In genomic region chr4:28809703-28810102, GRCm38 (mm10) we compare ENCODE assay signal across 24 mouse cellular contexts.
"Had no signal": no experiment of that assay in that cellular context is flagged by ENCODE, and none has a peak within 500 bp of the region (broad histone marks: within the 10 kb centered on the region; RNA-seq: fewer than 3 reads in every experiment).

No protein-coding gene starts in this region.

- H3K36me3 ChIP-seq: heart, embryonic 13.5 days; heart, embryonic 15.5 days; hindbrain, embryonic 13.5 days; hindbrain, embryonic 15.5 days; intestine, embryonic 15.5 days; limb, embryonic 10.5 days; limb, embryonic 12.5 days; liver, embryonic 13.5 days had no signal

- H3K4me2 ChIP-seq: heart, embryonic 11.5 days; heart, embryonic 13.5 days; heart, embryonic 15.5 days; hindbrain, embryonic 13.5 days; hindbrain, embryonic 15.5 days; intestine, embryonic 15.5 days; limb, embryonic 12.5 days; liver, embryonic 11.5 days; liver, embryonic 13.5 days had no signal

- H3K4me3 ChIP-seq: heart, adult 2 months; heart, embryonic 13.5 days; heart, embryonic 15.5 days; hindbrain, embryonic 13.5 days; hindbrain, embryonic 15.5 days; intestine, embryonic 15.5 days; layer of hippocampus, adult 2 months; left cerebral cortex, adult 2 months; limb, embryonic 10.5 days; limb, embryonic 12.5 days; liver, embryonic 13.5 days had no signal

- DNase-seq: gastrocnemius, postnatal 14 days; gastrocnemius, postnatal 36 days; heart, adult 11 months; heart, adult 2 months; heart, postnatal 14 days; heart, postnatal 36 days; kidney, adult 18-20 months; kidney, adult 8-10 months; kidney, postnatal 10 days; kidney, postnatal 25 days; kidney, postnatal 4 days; liver; liver, embryonic 13.5 days had no signal

- H3K27me3 ChIP-seq: heart, embryonic 13.5 days; heart, embryonic 15.5 days; hindbrain, embryonic 13.5 days; hindbrain, embryonic 15.5 days; intestine, embryonic 15.5 days; limb, embryonic 12.5 days had no signal
